Mouse (Mus musculus): ENCODE measurements around the gene Traf6.

DNA sequence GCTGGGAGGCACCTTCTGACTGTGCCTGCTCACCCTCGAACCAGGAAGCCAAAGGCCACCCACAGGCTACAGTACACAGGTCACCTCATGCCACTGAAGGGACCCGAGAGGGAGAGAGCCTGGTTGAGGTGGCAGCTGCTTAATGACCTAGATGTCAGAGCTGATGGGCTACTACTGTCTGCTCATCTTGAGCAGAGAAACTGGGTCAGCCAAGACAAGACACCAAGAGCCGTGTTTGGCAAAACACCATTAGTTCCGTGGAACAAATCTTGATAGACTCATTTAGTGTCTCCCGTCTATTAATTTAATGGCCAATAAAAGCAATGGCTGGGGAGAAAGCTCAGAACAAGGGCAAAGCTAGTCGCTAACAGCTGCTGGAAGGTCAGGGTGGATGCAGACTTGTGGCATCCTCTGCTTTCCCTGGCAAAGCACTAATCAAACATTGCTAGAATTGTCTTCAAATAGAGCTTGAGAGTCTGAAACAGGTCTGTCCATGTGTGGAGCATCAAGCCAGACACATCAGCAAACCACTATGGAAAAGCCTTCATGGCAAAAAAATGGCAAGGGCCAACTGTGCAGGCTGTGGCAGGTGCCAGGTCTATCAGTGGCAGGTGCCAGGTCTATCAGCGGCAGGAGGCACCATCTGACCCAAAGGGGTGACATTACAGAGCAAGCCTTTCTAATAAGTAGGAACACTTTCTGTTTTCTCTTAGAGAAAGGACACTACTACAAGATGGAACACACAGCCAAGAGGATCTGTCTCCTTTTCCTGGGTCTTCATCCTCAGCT, 64.0 kb downstream of the Traf6 start:
- no peak for TF ChIP-seq CTCF (IDR thresholded peaks at IDR 0.05; ENCODE audit: low read depth)
- no peak for TF ChIP-seq EP300 (IDR thresholded peaks at IDR 0.05; ENCODE audit: low read depth)
